Mouse (Mus musculus): ENCODE measurements around the gene Msx2.

Msx2 gene

DNA sequence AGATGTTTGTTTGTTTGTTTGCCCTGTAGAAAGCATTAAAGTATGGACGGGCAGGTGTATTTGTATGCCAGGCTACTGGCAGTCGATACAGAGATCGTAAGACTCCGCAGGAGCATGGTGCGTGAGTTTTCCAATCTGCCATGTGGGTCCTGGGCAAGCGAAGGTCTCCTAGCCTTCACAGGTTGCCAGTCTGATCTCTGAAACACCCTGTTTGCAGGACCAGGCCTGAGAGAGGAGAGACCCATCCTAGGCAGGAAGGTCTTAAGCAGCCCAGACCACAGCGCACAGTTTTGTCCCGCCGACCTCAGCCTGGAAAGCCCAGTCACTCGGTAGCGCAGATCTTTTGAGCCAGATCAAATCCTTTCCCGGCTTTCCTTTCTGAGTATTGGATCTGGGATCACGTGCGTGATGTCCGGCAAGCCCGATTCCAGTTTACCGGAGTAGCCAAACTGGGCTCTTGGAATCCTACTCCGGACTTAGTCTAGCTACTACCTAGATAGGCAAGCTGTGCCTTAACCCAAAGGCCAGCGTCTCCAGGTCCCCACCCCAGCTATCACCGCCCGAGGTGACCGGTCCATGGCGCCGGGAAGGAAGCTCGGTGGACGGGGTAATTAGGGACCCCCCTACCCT lies 7.6 kb downstream of the Msx2 start:
- no peak for DNase-seq (ENCODE audit: low spot score)

- no peak for DNase-seq (ENCODE audit: low spot score)
These were observed 8.4 kb downstream of the Msx2 start for GRCm38 (mm10) chr13:53464441-53465001.

- DNase-seq (ENCODE audit: low spot score): no peak
These were observed 8.9 kb downstream of the Msx2 start for GRCm38 (mm10) chr13:53463946-53464345.

DNA sequence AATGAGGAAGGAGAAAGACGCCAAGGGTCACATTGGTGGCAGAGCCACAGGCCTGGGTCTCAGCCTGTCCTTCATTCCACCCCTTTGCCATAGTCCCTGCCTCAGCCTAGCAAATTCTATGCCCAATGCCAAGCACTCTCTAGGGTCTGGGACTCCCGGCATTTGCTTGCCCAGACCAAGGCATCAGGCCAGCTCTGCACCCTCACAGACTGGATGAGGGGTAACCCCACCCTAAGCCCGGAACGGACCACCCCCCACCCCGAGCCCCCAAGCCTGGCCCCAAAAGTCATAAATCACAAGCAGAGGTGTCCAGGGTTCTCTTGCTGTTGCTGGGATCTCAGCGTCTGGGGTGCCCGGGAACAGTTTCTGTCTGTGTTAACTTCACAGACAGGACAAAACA lies 9.8 kb downstream of the Msx2 start:
- DNase-seq (ENCODE audit: low spot score): no peak

DNA sequence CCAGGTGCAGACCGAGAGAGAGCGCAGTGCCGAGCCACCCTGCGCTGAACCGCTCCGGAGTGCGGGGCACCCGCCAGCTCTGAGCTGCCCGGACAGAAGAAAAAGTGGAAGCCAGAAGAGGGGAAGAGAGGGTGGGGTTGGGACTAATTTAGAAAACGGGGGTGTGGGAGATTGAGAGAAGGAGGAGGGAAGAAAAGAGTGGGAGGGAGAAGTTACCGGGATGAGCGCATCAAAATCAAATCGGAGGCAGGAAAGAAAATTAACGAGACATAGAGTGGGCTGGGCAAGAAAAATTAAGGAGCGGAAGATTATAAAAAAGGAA lies 10.3 kb downstream of the Msx2 start:
- DNase-seq (ENCODE audit: low spot score): no peak

DNA sequence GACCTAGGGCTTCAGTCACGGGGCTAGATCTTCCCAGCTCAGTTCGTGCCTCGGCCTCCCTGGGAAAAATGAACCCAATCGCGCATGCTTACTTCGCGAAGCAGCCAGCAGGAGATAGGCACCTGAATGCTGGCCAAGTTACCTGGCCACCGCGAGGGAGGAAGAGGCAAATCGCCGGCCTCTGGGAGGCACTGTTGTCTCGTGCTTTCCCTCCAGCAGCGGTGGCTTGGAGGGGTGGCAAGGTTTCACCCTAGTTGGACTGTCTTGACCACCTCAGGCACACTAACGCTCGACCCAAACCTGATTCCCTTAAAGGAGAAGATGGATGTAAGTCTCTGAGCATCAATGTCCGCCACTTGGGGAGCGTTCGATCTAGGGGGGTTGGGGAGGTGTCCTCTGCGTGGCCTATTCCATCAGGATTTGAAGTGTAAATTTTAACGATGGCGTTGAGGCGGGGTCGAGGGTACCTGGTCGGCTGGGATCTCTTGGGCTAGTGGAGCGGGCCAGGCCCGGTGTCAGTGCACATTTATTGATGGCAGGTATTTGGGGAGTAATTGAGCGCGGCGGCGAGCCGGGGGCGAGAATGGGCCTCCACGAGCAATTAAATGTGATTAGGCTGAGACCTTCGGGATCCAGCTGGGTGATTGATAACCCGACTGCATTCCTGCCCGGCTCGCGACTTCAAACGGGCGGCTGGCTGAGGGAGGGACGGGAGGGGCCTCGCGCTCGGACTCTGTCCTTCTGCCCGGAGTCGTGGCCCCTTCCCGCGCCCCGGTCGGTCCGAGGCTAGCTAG lies 10.8 kb downstream of the Msx2 start:
- DNase-seq (ENCODE audit: low spot score): no peak

DNA sequence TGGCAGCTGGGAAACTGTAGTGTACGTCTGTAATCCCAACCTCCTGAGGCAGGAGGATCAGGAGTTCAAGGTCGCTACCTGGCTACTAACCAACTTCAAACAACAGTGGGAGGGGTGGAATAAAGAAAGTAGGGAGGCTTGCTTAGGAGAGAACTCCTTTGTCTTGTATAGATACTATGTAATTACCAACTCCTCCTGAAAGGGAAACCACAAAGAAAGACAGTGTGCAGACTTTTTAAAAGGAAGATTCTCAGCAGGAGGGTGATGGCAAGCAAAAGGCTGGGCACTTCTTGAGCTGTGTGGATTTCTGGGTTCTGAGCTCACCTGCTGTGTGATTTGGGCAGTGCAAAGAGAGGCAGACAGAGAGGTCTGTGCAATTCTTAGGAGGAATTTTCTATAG lies 11.5 kb downstream of the Msx2 start:
- no peak for DNase-seq (ENCODE audit: low spot score)

DNA sequence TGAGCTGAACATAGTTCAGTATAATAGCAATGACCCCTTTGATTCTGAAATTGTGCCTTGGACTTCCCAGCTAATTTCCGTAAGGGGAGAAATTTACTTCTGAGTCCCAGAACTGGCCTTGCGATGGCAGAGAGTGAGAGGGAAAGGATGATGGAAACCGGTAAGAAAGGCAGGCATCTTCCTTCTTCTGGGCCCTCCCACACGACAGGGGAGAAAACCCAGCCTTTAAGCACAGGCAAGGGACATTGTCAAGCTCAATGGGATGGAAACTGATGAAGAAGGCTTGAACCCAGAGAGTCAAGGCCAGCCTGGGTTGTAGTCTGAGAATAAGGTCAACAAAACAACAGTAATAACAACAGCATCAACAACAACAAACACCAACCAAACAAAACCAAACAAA lies 14.1 kb downstream of the Msx2 start:
- DNase-seq (ENCODE audit: low spot score): no peak

DNA sequence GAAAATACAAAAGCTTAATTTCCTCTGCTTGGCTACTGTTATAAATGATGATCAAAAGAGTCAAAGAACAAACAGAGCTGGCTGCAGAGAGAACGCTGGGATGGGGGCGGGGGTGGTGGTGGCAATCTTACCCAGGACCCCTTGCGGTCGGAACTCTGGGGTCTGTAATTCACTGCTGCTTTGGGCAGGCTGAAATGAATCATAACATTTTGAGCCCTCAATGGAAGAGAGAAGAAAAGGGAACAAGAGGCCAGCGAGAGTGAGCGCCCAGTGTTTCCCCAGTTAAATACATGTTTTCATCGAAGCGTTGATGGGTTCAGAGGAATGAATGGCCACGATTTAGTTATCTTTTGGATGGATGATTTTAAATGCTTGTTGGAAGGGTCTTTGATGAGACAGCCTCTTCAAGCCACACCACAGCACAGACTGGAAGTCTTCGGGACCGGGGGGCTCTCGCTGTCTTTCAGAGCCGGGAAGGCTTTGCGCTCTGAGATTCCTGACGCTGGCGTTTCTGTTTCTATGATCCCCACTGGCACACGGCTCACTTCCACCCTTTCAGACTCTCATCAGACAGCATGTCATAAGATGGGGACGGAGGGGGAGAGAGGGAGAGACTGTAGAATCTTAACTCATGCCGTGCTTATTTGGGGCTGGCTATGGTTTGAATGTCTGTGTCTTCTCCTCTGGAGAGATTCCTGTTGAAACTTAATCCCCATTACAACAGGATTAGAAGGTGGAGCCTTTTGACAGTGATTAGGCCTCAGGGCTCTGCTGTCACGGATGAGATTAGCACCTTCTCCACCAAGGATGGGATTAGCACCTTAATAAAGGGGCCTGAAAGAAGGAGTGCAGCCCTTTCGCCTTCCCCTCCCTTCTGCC lies 17.8 kb downstream of the Msx2 start:
- no peak for DNase-seq (ENCODE audit: low spot score)

DNA sequence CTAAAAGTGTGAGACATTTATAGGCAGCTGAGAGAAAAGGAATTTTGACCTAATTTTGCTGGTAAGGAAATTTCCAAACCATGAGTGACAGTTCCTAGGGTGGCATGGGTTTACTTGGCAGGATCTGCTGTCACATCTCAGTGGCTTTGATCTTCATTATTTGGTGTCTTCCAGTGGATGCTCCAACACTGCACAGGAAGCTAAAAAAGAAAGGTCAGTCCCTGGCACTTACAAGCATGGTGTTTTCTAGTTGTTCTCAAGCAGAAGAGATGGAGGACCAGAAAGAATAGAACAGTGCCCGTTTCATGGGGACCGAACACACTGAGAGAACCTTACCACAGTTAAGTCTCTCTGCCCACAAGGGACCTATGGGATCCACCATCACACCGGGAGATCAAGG lies 18.9 kb downstream of the Msx2 start:
- no peak for DNase-seq (ENCODE audit: low spot score)

DNA sequence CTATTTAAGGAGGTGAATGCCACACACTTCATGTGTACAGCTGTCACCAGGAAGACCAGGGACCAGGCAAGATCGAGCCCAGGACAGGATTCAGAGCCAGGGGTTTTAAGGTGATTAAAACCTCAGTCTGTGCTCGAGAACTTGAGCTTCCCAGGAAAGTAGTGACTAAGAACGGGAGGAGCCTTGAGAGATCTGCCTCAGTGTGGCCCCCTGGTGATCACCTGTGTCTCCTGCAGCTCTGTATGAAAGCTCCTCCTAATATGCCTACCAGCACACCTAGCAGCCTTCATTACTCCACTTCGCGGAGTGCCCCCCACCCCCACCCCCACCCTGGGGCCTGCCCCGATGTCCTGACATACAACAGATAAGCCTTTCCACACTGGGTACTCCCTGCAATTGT lies 25.3 kb downstream of the Msx2 start:
- no peak for DNase-seq (ENCODE audit: low spot score)

- peak; percentile 11 for DNase-seq (ENCODE audit: low spot score)
These were observed 29.3 kb downstream of the Msx2 start for GRCm38 (mm10) chr13:53443602-53444001.

DNA sequence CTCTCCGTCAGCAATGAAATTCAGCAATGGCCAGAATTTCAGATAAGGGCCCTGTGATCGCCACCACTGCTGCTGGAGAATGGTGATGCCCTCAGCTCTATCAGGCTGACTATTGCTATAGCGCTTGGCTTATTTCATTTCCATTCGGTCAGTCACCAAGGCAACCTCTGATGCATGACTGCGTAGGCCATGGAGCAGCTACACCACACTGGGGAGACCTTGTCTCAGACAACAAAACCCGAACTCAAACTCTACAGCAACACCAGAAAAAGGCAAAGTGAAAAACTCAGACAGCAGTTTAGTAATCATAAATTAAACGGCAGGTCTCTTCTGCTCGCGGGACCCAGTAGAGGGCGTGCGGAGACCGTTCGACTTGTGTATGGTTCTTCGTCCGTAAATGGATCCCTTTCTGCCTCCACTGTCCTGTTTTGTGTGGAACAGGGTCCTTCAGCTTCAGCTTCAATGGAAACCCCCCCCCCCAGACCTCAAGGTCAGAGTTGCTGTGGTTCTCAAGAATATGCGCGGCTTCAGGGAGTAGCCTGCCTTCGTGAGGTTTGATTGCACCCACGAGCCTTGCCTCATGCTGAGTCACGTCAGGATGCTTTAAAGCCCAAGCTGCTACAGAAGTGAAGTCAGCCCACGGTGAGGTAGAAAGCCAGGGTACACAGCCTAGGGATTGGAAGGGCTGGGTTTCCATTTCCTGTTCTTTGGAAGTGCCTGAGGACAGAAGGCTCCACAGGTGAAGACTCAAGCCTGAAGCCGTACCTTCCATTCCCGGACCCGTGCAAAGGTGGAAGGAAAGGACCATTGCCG lies 30.5 kb downstream of the Msx2 start:
- DNase-seq (ENCODE audit: low spot score): no peak

- DNase-seq (ENCODE audit: low spot score): no peak
These were observed 31.4 kb downstream of the Msx2 start for GRCm38 (mm10) chr13:53441307-53442028.

DNA sequence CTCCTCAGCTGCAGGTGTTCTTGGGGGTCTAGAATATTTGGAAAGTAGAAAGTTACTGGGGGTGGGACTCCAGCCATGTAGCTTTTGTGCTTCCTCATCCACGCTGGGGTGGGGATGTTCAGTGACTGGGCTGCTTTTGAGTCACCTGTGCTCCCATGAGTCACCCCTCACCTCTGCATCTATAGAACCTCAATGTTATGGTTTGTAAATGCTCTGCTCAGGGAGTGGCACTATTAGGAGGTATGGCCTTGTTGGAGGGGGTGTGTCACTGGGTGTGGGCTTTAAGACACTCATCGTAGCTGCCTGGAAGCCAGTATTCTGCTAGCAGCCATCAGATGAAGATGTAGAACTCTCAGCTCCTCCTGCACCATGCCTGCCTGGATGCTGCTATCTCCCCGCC lies 32.9 kb downstream of the Msx2 start:
- DNase-seq (ENCODE audit: low spot score): no peak

DNA sequence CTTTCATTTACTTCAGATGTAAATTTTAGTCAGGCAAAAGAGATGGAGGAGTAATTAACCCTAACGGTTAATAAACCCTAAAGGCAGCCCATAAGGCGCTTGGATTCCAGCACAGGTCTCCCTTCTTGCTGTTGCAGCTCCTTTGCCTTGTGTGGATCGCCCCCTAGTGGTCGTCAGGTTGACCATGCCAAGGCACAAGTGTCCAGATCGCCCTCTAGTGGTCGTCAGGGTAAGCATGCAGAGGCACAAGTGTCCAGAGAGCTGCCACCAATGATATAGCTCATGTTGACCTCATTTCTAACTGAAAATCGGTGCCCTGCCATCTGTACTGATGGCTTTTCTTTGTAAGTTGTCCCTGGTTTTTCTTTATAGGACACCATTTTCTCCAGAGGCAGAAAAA lies 46.4 kb downstream of the Msx2 start:
- peak; percentile 49 for DNase-seq (ENCODE audit: low spot score)

GRCm38 (mm10) chr13:53421189-53421588 lies 51.7 kb downstream of the Msx2 start:
- DNase-seq (ENCODE audit: low spot score): no peak

DNA sequence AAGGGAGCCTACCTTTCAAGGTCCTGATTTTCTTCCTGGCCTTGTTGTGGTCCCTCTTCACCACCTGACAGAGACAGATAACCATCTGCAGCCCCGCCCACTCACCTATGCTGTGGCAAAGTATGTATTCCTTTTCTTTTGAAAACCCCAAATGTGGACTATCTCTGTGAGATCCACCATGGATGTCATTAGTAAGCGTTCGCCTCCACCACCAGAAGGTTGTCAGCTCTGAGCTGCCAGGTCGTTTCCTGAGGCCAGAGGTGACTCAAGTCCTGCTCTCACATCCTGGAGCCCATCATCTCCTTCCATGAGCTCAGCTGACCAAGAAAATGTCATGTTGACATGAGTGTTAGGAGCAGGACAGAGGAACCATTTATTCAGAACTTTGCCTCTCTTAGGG lies 52.1 kb downstream of the Msx2 start:
- no peak for DNase-seq (ENCODE audit: low spot score)

- DNase-seq (ENCODE audit: low spot score): no peak
These were observed 53.2 kb downstream of the Msx2 start for GRCm38 (mm10) chr13:53419681-53420080.

DNA sequence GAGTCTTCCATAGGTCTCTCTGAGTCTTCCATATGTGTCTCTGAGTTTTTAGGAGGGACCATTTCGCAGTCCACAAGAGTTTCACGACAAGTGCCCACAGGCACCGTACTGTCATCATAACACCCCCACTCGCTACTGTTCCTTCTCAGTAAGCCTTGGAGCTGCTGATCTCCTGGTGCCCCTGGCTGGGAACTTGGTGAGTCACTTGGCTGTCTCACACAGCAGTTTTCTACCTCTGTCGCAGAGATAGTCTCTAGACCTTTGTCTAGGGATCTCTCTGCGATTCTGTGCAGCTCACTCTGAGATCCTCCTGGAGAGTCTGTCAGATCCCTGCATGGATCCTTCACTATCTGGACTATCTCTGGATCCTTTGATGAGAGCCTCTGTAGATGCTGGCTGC lies 55.2 kb downstream of the Msx2 start:
- no peak for DNase-seq (ENCODE audit: low spot score)

All from ovary, adult 18-20 months (tissue).